Mouse (Mus musculus): ENCODE measurements around the gene Dnaja3.
"Not testable (repeated sequence)": the region's sequence is repeated elsewhere in the genome, so short reads cannot be mapped to it uniquely, and the experiment has no call there.

GRCm38 (mm10) chr16:4756660-4757335, 117.0 kb downstream of the Dnaja3 start:
- not testable (repeated sequence) for TF ChIP-seq CTCF (IDR thresholded peaks at IDR 0.05; ENCODE audit: extremely low read depth, insufficient read length, insufficient replicate concordance, low read depth, low read length); POLR2A (IDR thresholded peaks at IDR 0.05; ENCODE audit: low read depth, low read length)

All from small intestine, adult 2 months (tissue).